Mouse (Mus musculus): ENCODE measurements at regions not wholly inside any gene's neighbourhood (a gene's known extent, or its start where the extent isn't known, plus 50 kb on each side); places are given as distances from the start of the nearest gene placed in this dataset.

DNA sequence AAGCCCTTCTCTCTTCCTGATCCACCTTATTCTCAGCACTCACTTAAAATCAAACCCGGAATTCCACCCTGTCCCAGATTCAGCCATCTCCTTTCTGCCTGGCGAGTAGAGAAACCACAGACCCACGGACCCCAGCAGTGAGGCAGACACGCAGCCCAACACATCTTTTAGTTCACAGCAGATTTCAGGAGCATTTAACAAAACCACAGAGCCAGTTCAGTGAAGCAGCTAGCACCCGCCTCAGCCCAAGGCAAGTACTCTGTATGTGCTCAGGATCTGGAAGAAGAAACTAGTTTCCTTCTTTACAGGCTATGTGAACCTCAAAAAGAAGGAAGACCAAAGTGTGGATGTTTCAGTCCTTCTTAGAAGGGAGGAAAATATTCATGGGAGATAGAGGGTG, 560.6 kb downstream of the Nyap2 start:
- DNase-seq (ENCODE audit: low read depth) = no peak
- no peak for TF ChIP-seq POLR2A (IDR thresholded peaks at IDR 0.05; ENCODE audit: borderline replicate concordance, extremely low read depth, insufficient read depth, insufficient read length, poor library complexity, severe bottlenecking)
- TF ChIP-seq CTCF (IDR thresholded peaks at IDR 0.05; ENCODE audit: borderline replicate concordance, extremely low read depth, insufficient read depth, insufficient read length) = no peak

DNA sequence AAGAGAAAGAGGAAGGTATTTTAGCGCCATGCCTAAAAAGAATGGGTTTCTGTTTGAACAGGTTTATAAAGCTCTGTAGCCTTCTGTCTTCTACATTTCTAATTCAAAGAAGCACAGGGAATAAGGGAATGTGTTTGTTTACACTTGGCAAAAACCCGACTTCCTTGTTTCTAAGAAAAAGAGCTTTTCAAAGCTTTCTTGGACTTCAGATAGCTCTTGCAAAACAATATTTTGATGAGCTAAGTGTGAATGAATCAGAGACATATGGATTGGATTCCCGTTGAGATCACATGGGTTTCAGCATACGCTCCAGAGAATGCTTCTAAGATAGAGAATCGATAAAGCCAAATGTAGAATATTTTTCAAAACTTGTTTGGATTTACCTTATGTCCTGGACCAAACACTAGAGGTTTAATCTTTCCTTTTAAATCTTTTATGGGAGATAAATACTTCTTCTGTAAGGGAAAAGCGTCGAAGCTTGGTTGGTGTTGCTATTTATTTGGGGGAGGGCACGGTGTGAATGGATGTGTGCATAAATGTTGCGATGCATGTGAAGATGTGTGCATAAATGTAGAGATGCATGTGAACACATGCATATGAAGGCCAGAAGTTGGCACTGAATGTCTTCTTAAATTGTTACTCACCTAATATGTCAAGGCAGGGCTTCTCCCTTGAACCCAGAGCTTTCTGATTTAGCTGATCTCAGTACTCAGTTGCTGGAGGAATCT, 576.4 kb downstream of the Nyap2 start:
- TF ChIP-seq POLR2A (IDR thresholded peaks at IDR 0.05; ENCODE audit: borderline replicate concordance, extremely low read depth, insufficient read depth, insufficient read length, poor library complexity, severe bottlenecking) (no peak), CTCF (IDR thresholded peaks at IDR 0.05; ENCODE audit: borderline replicate concordance, extremely low read depth, insufficient read depth, insufficient read length) (no peak)
- DNase-seq (ENCODE audit: low read depth) = no peak

DNA sequence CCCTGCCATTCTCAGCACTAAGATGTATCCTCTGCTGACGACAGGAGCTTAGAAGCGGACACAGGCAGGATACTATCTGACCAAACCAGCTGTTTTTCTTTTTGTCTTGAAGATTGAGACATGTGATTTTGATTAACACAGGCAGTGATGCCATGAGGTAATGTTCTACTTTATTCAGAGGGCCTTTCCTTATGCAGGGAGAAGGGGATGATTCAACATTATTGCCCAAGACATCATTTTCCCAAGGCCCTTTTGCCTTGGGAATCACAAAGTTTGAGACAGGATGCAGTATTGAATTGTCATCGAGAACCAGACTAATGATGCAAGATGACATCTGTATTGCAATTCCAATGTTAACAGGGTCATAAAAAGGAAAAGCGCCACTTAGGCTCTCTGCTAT, 571.7 kb upstream of the Gm9747 start:
- no peak for DNase-seq (ENCODE audit: low read depth)
- no peak for TF ChIP-seq CTCF (IDR thresholded peaks at IDR 0.05; ENCODE audit: borderline replicate concordance, extremely low read depth, insufficient read depth, insufficient read length)
- no peak for TF ChIP-seq POLR2A (IDR thresholded peaks at IDR 0.05; ENCODE audit: borderline replicate concordance, extremely low read depth, insufficient read depth, insufficient read length, poor library complexity, severe bottlenecking)

DNA sequence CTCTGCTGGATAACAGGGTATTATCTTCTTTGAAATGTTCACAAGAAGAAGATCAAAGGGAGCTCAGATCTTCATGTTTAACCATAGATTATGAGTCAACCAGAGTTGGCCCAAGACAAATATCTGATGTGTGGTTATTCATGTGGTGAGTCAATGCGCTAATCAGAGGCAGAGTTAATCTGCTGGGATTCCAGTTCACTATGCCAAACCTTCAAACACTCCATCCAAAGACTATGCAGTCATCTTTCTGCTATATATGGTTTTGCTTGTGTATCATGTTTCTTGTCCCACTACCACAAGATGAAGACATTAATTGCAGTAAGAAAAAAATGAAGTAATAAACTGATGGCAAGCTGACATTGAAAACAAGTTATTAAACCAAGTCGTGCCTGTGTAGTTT, 561.8 kb upstream of the Gm9747 start:
- TF ChIP-seq CTCF (IDR thresholded peaks at IDR 0.05; ENCODE audit: borderline replicate concordance, extremely low read depth, insufficient read depth, insufficient read length) = no peak
- no peak for TF ChIP-seq POLR2A (IDR thresholded peaks at IDR 0.05; ENCODE audit: borderline replicate concordance, extremely low read depth, insufficient read depth, insufficient read length, poor library complexity, severe bottlenecking)
- no peak for DNase-seq (ENCODE audit: low read depth)

DNA sequence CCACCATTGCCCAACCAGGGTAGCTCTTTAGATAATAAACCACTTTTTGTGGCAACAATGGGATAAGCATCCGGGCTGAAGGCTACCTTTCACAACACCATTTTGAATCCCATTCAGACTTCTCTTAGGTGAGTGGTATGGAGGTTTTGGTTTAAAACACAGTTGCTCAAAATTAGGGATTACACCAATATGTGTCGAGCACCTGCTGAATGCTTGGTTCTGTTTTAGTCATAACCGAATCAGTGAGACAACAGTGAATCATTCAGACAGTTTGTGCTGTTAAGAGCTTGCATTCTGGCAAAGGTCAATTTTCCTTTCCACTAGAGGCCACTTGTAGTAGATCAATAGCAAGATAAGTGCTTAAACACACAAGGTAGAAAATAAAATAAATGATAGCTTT, 561.2 kb upstream of the Gm9747 start:
- no peak for DNase-seq (ENCODE audit: low read depth)
- TF ChIP-seq POLR2A (IDR thresholded peaks at IDR 0.05; ENCODE audit: borderline replicate concordance, extremely low read depth, insufficient read depth, insufficient read length, poor library complexity, severe bottlenecking) (no peak), CTCF (IDR thresholded peaks at IDR 0.05; ENCODE audit: borderline replicate concordance, extremely low read depth, insufficient read depth, insufficient read length) (no peak)

DNA sequence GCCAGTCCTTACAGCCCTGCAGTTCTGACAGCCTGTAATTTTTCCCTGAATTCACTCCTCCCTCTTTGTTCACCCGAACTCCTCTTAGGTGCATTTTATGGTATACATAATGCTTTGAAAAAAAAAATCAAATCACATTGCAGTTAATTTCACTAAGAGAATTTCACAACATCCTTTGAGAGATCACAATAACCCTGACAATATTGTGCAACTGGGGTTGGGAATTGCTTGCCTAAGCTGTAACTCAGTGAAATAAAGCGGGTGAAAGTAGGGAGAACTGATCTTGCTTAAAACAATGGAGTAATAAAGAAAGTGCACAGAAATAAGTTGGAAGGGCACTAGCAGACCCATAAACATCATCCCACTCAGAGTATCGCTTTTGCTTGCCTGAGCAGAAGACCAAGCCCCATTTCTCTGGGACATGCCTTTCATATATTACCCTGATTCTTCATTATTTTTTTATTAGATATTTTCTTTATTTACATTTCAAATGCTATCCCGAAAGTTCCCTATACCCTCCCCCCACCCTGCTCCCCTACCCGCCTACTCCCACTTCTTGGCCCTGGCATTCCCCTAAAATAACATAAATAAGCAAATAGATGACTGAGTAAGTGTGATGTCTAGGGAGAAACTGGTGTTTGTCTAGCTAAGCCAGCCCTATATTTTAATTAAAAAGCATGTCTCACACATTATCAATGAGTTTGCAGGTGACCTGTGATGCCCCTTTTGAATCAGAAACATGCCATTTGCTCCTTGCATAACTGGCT, 557.2 kb upstream of the Gm9747 start:
- no peak for DNase-seq (ENCODE audit: low read depth)
- TF ChIP-seq CTCF (IDR thresholded peaks at IDR 0.05; ENCODE audit: borderline replicate concordance, extremely low read depth, insufficient read depth, insufficient read length) = no peak
- no peak for TF ChIP-seq POLR2A (IDR thresholded peaks at IDR 0.05; ENCODE audit: borderline replicate concordance, extremely low read depth, insufficient read depth, insufficient read length, poor library complexity, severe bottlenecking)

DNA sequence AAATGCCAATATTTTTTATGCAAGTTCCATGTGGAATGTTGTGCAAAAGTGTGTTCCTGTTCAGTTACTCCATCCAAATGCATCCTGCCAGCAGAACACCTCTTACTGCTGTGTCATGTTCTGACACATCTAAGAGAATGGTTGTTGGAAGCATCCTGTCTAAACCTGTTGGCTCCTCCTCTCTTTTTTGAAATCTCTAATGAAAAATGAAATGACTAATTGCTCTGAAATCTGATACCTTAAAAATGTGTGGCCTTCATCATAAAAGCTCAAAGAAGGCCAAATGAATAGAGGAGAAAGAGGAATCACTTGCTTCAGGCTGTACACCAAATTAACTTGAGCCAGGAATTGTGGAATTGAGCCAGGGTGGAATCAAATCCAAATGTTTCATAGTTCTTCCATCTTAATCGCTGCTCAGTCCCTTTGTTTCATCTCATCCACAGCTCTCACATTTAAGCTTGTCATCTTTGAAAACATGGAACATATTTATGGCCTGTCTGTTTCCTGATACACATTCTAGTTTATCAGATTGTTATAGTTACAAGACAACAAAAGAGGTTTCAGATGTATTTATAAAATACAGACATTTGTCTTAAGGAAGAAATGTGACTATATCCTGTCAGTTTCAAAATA, 555.0 kb upstream of the Gm9747 start:
- no peak for TF ChIP-seq POLR2A (IDR thresholded peaks at IDR 0.05; ENCODE audit: borderline replicate concordance, extremely low read depth, insufficient read depth, insufficient read length, poor library complexity, severe bottlenecking)
- no peak for TF ChIP-seq CTCF (IDR thresholded peaks at IDR 0.05; ENCODE audit: borderline replicate concordance, extremely low read depth, insufficient read depth, insufficient read length)
- DNase-seq (ENCODE audit: low read depth) = peak; percentile 64

DNA sequence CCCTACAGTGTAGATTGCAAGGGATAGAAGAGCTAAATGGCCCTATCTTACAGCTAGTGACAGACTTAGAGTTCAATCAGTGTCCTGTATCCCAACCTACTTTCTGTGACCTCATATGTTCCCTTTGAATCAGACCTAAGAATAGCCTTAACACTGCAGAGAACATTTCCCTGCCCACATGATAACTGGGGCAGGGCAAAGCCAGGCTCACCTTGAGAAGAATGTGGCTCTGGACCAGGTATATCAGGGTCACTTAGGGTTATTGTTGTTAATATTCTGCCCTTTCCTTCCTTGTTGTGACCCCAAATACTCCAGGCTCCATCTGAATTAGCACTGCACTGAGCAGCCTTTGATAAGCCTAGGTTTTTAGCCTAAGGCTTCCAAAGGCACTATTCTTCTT, 536.8 kb upstream of the Gm9747 start:
- no peak for TF ChIP-seq CTCF (IDR thresholded peaks at IDR 0.05; ENCODE audit: borderline replicate concordance, extremely low read depth, insufficient read depth, insufficient read length)
- TF ChIP-seq POLR2A (IDR thresholded peaks at IDR 0.05; ENCODE audit: borderline replicate concordance, extremely low read depth, insufficient read depth, insufficient read length, poor library complexity, severe bottlenecking) = no peak
- no peak for DNase-seq (ENCODE audit: low read depth)

DNA sequence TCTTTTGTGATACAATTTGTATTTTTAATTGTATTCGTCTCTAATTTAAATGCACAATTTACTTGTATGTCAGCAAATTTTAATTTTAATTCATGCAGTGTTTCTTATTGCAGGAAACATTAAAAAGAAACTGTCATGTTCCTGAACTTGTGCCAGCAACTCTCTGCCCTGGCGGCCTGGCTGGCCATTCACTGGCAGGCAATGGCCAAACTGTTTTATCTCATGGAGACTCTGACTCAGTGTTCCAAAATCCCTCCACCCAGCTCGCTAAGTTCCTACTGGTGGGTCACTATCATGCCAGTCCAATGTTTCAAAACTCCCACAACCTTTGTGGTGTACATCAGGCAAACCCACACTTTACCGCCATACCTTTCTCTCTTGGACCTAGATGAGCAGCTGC, 523.7 kb upstream of the Gm9747 start:
- TF ChIP-seq CTCF (IDR thresholded peaks at IDR 0.05; ENCODE audit: borderline replicate concordance, extremely low read depth, insufficient read depth, insufficient read length) (no peak), POLR2A (IDR thresholded peaks at IDR 0.05; ENCODE audit: borderline replicate concordance, extremely low read depth, insufficient read depth, insufficient read length, poor library complexity, severe bottlenecking) (no peak)
- no peak for DNase-seq (ENCODE audit: low read depth)

DNA sequence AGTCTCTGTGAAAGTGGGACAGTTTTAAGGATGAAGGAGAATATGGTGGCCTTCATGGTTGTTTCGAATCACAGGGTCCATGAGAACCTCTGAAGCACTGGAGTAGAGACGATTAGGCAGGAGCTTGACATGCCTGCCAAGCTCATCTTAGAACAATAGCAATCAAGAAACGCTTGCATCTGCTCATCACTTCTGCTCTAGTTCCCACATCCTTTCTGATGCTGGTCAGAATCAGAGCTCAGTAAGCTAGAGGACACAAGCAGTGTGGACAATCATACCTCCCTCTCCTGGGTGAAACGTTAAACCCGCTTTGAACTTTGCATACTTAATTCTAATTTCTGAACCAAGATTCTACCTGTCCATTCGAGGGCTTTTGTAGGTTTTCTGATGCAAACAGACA, 515.8 kb upstream of the Gm9747 start:
- TF ChIP-seq CTCF (IDR thresholded peaks at IDR 0.05; ENCODE audit: borderline replicate concordance, extremely low read depth, insufficient read depth, insufficient read length) (no peak), POLR2A (IDR thresholded peaks at IDR 0.05; ENCODE audit: borderline replicate concordance, extremely low read depth, insufficient read depth, insufficient read length, poor library complexity, severe bottlenecking) (no peak)
- no peak for DNase-seq (ENCODE audit: low read depth)

DNA sequence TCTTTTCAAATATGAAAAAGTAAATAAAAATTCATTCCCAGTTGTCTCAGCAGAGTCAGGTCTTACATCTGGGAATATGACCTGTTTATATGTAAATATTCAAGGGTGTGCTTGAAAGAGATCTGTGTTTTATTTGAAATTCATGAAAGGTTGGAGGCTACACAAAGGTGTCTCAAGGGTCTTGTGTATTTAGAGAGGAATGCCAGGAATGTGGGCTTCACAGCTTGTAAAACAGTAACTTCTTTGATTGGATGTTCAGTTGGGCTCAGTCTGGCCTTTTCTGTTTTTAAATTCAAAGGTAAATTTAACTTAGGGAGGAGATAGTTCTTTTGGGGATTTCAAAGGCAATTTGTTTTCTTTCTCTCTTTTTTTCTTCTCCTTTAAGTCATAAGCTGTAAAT, 514.7 kb upstream of the Gm9747 start:
- TF ChIP-seq CTCF (IDR thresholded peaks at IDR 0.05; ENCODE audit: borderline replicate concordance, extremely low read depth, insufficient read depth, insufficient read length) = no peak
- no peak for TF ChIP-seq POLR2A (IDR thresholded peaks at IDR 0.05; ENCODE audit: borderline replicate concordance, extremely low read depth, insufficient read depth, insufficient read length, poor library complexity, severe bottlenecking)
- DNase-seq (ENCODE audit: low read depth) = peak; percentile 18
